Mouse (Mus musculus): Measurements from ENCODE around the gene Olfr572.
A peak's percentile ranks its signal among the peaks of the same experiment; 100 is the strongest.

The Olfr572 gene

DNA sequence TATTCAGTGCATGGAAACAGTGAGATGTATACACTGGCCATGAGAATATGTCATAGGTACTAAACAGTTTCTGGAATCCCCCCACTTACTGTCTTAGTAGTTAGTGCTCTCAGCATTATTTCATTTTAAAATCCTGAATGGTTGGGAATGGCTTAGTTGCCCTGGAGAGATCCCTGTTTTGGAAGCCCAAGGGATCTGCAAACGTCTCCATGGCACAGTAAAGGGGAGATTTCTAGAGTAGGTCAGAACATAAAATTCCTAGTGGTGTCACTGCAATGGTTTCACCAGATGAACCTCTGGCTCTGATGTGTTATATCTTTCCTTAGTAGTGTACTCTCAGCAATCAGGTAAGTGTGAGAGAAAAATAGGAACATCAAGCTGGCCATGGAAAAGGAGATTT lies at the start of gene Olfr572:
Gene Olfr572, plus strand, starts transcription at position 301 of the 400 bp plus-strand sequence.
- no peak for DNase-seq (ENCODE audit: low spot score)

DNA sequence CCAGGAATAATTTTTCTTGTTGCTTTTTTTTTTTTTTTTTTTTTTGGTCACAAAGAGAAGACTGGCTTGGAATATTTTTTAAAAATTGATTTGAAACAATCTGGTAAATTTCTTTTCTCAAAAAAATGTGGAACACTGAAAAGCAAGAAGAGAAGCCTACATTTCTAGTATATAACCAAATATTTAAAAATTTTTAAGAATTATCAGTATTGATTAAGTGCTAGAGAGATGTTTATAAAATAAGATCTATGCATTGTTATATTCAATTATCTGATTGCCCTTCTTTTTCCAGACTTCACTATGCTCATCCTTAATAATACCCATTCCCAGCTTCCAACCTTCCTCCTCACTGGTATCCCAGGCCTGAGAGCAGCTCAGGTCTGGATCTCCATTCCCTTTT lies 47.4 kb upstream of the Olfr572 start, which contains the start of gene Olfr568:
Gene Olfr568, plus strand, starts transcription at position 301 of the 400 bp plus-strand sequence.
- no peak for DNase-seq (ENCODE audit: low spot score)

DNA sequence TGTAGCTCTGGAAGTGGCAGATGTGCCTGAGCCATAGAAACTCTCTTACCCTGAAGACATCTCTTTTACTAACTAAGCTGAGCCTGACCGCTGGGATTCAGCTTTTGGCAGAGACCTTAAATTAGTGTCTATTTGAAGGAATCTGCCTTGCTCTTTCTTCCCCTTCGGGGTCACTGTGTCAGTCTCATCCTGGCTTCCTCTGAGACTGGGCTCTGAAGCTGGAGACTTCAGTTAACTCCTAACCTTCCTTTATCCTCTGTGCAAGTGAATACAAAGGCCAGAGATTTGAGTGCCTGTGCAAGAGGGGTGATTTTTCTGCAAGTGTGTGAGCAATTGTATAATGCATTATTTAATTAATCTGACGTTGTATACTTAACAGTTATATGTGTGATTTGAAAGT lies 33.4 kb upstream of the Olfr572 start, which contains the start of gene Olfr569:
Gene Olfr569, minus strand, starts transcription at position 101 of the 400 bp plus-strand sequence.
- DNase-seq (ENCODE audit: low spot score) = no peak

DNA sequence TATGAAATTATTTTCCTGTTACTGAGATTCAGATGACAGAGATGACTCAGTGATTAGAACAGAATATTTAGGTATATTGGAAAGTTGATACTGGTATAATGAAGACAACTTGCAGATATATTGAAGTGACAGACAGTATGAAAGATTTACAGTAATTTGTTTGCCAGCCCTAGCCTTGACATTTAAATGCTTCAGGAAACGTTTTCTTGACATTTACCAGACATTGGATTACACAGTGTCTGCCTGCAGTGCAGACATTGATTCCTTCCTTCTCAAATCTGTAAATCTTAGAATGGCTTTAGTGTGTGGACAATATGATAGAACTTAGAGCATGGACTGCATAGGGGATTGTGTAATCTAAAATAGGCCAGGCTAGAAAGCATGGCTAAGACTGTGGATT lies 8.9 kb upstream of the Olfr572 start:
- DNase-seq (ENCODE audit: low spot score) = no peak

DNA sequence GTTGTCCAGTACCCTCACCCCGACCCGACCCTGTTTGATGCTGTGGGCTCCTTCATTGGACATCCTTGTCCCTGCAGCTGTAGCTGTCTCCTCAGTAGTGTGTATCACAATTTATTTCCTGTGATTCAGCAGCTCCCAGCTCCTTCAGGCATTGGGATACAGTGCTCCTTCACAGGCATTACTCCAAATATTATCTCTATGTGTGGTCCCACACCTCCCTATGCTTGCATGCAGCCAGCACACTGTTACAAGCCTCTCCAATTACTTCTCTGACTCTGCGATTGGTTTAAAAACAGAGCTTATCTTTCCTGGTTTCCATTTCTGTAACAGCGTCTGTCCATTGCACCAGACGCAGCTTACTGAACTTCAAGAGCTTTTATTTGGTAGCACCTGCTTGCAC lies 7.8 kb upstream of the Olfr572 start:
- DNase-seq (ENCODE audit: low spot score) = no peak

DNA sequence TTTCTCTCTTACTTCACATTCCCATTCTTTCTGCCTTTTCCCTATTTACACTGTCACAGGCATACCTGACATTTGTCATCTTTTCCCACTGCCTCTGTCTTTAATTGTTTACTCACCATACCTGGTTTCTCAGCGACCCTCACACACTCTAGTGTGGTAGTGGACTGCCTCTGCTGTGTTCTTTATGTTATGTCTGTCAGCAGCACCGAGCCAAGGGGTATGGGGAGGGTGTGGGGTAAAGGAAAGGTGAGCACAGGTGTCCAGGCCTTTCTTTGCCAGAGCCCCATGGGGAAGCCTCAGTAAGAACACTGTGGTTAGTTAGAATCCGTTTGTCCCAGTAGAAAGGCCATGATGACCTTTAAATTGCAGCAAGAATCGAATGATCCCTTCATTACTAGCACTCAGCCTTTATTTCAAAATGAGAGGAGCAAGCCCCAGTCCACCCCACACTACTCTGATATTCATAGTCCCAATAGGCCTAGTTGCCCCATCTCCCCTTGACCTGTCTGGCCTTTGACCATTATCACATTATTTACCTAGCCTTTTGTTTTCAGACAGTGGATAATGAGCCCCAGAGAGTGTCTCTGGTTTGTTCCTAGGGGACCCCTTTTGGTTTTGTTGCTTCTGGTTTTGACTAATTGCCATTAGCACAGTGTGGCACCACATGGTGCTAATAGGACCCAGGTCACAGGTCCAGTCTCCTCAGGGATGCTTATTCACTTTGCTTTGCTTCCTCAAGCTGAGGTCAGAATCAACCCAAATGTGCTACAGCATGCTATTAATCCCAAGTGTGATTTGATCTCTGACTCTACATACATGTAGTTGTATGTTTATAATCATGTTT lies 7.0 kb upstream of the Olfr572 start, which contains the start of gene Olfr571:
Gene Olfr571, minus strand, starts transcription at position 505 of the 844 bp plus-strand sequence.
- no peak for DNase-seq (ENCODE audit: low spot score)

DNA sequence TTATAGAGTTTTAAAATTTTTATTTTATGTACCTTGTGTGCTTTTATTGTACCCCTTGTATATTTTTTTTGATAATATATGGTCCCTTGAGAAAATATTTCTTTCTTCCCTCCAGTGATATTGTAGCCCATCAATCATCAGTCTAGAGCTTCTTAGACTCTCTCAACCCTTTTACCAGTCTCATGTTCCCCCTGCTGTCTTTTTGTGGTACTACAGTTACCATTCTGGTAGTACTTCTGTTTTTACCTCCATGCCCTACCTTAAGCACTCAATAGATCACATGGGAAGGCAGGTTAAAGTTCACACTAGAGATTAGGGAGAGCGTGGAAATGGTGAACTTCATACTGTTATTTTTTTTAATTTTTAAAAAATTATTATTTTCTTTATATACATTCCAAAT lies 4.6 kb upstream of the Olfr572 start:
- peak; percentile 52 for DNase-seq (ENCODE audit: low spot score)

DNA sequence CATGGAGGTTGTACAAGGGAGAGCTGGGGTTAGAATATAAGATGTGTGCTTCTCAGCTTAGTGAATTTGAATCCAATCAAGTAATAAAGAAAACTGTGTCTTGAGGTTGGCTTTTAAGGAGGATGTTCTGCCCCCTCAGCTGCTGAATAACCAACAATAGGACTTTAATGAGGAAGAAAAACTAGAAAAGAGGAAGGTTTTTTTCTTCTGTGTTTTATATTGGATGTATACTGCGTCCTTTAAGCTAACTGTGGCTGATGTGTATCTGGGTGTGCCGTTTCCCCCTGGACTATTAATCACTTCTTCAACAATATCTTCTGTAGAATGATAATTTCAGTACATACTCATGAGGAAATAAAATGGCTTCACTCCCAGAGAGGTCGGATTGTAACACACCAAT lies 2.9 kb downstream of the Olfr572 start:
- DNase-seq (ENCODE audit: low spot score) = no peak

DNA sequence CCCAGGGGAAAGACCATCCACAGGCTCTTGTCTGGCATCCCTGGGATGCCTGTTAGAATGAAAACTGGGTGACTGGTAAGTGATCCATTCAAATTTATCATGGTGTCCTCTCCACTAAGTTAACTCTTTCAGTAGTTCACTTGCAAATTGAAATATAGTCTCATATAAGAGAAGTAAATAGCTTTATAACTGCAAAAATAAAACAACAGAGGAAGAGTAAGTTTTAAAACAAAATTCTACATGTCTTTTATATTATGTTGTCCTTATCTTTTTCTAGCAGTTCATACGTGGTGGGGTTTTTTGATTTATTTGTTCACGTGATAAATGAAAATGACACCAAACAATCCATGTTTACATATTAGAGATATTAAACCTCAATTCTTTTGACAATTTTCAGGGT lies 18.3 kb downstream of the Olfr572 start, which contains the start of gene Olfr573-ps1:
Gene Olfr573-ps1, minus strand, starts transcription at position 101 of the 400 bp plus-strand sequence.
- no peak for DNase-seq (ENCODE audit: low spot score)

DNA sequence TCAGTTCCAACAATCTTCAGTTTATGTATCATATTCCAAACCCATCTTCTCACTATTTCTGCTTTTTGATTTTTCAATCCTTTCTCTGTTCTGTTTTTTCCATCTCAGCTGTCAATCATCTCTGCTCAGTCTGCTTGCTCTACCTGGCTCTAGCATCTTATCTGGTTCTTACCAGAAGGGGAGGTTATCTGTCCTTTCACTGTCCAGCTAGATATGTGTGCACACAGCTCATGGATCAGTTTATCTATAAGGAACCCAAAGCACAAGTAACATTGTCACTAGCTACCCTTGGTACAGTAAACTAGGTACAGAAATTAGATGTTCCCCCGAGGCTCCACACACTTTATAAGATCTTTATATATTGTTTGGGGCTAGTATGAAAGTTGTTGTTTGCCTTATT lies 19.2 kb downstream of the Olfr572 start:
- DNase-seq (ENCODE audit: low spot score) = no peak

DNA sequence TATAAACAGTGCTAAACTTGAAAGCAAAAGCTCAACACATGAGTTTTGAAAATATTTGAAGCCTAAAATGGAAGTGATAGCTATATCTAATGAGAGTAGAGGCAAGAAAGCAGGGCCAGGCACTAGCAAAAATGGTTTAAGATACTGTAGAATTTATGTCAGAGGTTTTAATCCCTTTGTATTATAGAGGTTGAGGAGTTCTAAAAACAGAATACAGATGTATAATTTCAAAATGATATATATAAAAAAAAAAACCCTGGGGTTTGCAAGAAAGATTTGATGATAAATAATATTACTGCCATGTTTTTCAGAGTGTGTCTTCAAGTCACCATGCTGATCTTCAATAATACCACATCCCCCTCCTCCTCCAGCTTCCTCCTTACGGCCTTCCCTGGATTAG lies 24.0 kb downstream of the Olfr572 start, which contains the start of gene Olfr574:
Gene Olfr574, plus strand, starts transcription at position 301 of the 400 bp plus-strand sequence.
- no peak for DNase-seq (ENCODE audit: low spot score)

DNA sequence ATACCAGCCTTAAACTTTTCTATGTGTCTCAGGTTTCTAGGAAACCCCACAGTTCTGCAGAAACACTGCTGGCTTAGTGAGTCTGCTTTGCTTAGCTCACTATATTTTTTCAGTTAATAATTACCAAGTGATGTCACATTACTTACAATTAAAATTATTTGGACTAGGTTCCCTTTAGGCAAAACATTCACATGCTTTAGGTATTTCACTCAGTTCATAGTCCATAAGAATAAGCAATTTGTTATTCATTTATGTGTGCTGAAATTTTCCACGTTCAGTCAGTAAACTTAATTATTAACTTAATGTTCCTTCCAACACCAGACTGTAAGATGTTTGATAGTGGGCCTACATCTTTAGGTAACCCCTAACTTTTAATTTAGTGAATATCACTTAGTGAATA lies 26.5 kb downstream of the Olfr572 start:
- no peak for DNase-seq (ENCODE audit: low spot score)

DNA sequence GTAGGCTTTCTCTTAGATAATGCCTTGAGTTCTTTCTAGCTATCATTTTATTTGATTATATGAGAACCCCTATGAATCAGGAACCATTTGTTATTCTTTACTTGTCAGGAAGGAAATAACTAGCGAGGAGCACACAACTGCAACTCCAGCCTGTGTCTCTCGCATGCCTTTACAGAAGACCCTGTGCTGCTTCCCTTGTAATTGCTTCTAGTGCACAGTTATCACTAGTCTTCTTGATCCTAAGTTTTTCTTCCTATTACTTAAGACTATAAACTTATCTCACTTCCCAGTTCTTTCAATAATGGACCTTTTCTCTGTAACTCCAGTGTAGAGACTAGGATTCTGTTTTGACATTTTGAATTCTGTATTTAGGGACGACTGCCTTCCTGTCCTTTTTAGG lies 33.9 kb downstream of the Olfr572 start:
- DNase-seq (ENCODE audit: low spot score) = no peak

DNA sequence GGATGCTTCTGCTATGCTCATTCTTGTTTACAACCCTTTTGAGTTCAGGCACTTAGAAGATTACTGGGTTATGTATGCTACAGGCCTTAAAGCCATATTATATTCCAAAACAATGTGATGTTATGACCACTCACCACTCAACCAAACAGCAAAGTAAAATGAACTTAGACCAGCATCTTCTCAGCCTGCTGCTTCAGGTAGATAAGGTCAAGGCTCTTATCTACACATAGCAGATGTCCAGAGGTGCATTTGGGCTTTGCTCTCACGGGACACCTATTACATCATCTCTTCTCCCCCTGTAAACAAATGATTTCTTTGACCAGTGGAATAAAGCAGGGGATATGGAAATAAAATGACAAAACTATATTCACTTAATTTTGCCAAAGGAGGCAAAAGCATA lies 34.4 kb downstream of the Olfr572 start, which contains the start of gene Olfr575:
Gene Olfr575, minus strand, starts transcription at position 183 of the 400 bp plus-strand sequence.
- DNase-seq (ENCODE audit: low spot score) = peak; percentile 30

DNA sequence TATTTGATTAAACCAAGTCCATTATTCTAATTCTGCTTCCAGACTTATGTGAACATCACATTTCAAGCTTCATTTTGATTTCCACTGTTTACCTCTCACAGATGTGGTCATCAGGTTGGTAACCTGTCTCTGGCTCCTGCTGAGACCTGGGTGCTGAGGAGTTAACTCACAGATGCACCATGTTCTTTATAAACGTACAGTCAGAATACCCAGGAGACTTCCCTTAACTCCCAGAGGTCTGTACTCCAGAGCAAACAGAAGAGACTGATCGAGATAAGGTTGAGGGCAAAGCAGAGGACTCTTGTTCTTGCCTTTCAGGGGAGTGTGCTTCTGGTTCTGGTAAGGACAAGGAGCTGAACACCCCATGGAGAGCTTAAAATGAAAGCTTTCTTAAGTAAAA lies 38.2 kb downstream of the Olfr572 start, which contains the start of gene Olfr576:
Gene Olfr576, plus strand, starts transcription at position 301 of the 400 bp plus-strand sequence.
- DNase-seq (ENCODE audit: low spot score) = no peak

DNA sequence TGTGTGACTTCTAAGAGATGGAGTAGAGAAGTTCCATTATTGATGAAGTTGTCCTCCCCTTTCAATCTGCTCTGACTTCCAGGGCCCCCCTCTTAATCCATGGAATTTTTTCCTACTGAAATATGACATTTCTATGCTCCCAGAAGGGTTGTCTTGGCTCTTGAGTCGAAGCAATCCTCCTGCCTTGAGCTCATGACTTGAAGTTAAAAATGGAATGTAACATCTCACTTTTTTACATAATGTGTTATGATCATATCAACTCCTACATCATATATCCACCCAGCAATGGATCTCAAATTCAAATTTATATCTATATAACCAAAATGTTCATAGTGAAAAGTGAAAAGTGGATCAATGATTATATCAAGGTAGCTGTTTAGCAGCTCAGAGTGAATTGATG lies 50.2 kb downstream of the Olfr572 start:
- no peak for DNase-seq (ENCODE audit: low spot score)

DNA sequence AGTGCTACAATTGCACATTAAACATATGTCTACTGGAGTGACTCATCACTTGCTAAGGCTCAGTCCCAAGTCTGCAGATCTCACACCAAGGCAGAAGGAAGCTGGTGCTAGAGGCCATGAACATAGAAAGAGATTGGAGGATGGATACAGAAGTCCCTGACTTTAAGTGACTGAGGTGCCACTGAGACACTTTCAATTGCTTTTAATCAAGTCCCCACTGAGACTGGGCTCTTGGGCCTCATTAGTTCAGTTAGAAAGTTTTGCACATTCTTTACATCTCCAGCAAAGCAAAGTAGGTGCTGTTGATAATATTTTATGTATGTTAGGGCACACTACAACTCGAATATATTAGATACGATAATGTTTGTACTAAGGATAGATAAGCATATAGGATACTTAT lies 51.6 kb downstream of the Olfr572 start, which contains the start of gene Olfr577:
Gene Olfr577, minus strand, starts transcription at position 101 of the 400 bp plus-strand sequence.
- DNase-seq (ENCODE audit: low spot score) = no peak
